Mouse (Mus musculus): ENCODE measurements around the gene Mns1. TPM values are rescaled to one million over a fixed set of nuclear protein-coding genes. Genes with fewer than 3 reads are reported as not detected.
"Not testable (repeated sequence)": the region's sequence is repeated elsewhere in the genome, so short reads cannot be mapped to it uniquely, and the experiment has no call there.

Gene Mns1
- total RNA-seq, 2 experiments from 2014 or later: 1.3 to 1.9 TPM

DNA sequence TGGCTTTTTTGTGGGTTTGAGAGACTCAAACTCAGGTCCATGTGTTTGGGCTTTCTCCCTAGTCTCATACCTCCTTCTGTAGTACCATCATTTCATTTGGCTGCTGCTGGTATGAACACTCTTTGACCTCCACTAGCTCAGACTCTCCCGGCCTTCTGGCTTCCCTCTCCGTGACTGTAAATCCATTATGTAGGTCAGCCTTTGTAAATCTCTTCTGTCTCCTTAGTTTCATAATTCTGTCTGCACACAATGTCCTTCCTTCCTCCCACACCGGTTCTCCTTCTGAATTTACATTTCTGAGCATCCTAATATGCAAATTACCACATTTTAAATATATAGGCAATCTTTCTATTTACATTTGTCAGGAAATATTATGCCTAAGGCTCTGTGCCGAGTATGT is 9.9 kb upstream of the Mns1 start:
- DNase-seq: no peak

DNA sequence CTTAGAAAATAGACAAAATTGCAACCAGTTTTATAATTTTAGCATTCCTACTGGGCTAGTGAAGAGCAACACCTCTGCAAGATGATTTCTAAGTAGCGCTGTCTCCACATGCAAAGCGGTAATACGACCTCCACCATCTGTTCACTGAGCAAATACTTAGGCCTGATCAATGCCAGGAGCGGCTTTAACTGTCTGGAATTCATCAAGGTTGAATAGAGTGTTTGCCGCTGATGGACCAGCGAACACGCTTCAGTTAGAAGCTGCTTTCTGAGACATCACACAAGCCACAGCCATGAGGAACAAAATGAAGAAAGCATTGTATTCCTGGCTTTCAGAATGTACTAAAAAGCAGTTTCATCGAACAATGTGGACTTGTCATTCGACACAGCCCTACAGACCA is 2.9 kb upstream of the Mns1 start:
- no peak for DNase-seq

DNA sequence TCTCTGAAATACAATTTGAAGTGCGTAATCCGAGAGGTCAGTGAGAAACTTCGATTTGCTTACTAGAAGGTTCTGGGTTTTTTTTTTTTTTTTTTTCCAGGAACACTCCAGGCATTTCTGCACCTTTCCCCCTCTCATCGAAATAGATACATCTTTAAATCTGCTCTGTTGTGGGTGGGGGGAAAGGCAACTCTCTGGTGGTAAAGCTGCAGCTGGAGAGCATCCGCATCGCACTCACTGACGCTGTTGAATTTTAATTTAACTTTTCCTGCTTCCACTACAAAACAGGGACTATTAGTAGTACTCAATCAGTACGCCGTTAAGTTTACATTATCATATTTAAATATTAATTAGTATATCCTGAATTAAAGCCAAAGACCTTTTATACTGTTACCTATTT is 938 bp downstream of the Mns1 start:
- no peak for DNase-seq

DNA sequence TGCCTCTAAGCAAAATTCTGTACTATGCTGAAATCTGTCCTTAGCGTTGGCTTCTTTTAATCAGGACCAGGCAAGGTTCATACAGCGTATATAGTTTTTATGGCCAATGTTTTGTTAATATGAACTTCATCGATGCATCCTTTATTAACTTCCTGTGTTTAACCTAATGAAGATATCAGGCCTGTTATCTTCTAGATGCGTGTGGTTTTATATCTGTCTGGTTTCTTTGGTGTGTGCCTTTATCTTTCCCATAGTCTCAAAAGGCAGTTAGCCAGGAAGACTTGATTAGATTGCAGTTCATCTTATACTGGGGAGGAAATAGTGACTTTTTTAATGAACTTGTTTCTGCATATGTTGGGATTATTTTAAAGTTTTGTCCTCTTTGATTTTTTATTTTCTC is 2.5 kb downstream of the Mns1 start:
- no peak for DNase-seq

DNA sequence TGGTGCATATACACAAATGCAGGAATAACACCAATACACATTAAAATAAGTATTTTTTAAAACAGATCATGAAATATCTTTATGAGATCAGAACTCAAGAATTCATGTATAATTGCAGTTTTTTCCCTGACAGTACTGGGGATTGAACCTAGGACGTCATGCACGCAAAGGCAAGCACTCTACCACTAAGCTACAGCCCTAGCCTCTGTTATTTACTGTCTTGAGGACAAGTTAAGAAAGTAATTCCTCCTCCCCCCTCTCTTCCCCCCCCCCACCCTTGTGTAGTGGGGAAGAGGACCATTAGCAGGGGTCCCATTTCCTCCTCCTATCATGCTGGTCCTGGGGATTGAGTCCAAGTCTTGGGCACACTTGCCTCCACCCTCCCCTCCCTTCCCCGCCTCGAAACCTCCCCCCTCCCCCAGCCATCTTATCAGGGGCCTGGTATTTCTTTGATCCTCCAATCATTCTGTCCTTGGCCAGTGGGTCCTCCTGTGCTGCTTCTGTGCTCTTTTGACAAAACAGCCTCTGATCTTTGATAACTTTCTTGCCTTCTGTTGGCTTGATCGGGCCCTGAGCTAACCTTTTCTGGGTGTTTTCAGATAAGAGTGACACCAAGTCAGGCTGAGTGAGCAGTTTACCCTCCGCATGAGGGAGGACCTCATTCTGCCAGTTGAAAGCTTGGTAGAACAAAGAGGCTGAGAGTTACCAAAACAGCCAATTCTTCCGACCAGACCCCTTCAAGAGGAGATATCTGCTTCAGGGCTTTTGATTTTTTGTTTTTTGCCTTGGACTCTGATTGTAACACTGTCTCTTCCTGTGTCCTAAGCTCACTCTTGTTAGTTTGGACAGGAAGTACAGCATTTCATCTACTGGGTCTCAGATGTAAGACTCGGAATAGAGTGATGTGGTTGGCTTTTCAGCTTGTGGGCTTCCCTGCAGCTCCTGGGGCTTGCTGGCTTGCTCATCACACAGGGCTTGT is 3.4 kb downstream of the Mns1 start:
- no peak for DNase-seq

DNA sequence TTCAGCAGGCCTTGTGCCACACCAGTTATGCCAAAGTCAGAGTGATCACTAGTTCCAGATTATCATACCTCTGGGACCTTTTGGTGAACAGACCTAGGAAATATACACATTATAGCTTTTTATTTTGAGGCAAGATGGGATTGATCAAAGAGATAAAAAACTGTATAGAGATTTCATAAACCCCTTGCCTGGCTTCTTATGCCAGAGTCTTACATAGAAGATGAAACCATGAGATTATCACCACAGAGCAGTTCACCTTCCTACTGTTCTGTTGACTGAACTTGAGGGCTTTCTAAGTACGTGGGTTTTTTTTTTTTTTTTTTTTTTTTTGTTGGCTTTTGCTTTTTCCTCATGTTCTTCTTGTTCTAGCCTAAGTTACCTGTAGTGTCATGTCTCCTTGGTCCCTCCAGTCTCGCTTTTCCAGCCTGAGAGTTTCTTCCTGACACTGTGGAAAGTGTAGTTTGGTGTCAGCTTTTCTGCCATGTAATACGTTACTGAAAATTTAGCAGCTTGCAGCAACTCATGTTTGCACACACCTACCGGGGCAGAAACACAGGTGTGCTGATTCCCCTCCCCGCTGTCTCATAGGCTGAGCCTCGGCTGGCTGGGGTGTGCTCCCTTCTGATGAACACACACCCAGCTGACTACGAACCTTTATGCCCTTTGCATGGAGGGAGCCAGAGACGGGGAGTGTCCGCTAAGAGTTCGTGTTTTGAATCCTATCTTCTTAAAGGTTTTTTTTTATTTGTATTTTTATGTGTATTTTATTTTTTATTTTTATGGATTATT is 4.3 kb downstream of the Mns1 start:
- no peak for DNase-seq

DNA sequence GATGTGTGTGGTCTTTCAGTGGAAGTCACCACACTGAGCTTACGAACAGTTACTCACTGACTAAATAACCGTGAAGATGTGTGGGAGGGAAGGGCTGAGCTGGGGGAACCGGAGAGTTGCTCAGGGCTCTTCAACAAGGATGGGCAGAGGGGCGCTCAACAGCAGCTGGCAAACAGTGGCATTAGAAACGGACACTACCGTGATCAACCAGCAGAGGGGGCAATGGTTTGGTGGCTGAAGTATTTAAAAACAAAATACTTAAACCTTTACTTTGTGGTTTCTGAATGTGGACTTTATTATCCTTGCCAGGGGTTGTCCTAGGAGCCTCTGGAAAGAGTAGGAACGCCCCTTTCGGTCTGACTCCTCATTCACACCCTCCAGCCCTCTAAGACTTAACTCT is 10.2 kb downstream of the Mns1 start:
- DNase-seq: peak; percentile 27 to 38

DNA sequence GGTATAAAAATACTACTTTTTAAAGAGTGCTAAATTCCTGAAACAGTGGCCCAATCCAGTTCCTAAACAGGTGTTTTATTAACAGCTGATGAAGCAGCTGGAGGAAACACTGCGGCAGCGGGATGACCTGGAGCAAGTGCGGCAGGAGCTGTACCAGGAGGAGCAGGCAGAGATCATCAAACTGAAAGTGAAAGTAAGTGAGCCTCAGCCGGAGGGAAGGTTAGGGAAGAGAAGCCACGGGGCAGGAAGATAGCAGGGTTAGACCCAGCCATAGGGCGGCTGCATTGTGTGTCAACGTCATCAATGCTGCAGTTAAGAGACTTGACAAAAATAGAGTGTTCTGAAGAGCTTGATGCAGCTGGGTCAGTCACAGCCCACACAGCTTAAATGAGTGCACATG is 11.6 kb downstream of the Mns1 start:
- no peak for DNase-seq

DNA sequence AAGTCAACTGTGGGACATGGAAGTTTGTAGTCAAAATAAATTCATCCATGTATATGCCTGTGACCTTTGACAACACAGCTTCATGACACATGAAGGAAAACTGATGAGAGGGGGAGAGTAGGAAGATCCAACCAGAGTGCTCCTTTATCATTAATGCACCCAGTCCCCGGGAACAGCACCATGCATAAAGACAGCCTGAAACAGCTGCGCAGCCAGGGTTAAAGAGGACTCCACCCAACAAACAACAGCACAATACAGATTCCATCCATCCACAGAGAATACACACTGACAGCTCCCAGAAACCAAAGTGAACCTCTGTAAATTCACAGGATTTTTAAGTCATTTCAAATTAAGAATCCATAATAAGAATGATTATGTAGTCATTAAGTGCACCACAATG is 12.0 kb downstream of the Mns1 start:
- no peak for DNase-seq

DNA sequence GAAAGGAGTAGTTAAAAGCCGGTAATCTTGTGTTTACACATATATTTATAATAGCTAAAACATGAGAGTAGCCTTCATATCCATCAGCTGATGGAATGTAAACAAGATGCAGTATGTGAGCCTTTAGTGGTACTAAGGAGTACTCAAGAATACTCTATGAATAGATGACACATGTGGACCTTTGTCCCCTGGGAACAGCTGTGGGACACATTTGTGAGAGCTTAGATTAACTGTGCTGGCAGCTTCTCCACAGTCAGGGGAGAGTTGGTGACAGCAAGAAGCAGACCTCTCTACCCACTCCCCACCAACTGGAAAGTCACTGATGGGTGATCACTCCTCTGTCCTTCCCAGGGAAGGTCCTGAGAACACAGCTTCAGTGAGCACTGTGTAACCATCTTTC is 12.6 kb downstream of the Mns1 start:
- no peak for DNase-seq

DNA sequence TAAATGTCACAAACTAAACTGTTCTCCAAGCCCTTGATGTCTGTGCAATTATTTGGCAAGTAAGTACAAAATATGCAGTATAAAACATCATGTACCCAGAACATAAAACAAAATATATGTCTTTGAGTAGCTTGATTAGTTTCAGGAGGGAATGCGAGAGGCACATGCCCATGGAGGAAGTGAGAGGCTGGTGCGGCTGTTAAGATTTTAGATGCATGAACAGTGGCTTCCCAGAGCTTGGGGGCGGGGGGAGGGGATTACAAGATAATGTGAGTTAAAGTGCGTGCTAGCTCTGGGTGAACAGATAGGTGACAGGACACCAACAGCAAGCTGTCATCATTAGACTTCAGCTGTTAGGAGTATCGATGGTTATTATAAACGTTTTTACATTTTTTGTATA is 13.3 kb downstream of the Mns1 start:
- no peak for DNase-seq

DNA sequence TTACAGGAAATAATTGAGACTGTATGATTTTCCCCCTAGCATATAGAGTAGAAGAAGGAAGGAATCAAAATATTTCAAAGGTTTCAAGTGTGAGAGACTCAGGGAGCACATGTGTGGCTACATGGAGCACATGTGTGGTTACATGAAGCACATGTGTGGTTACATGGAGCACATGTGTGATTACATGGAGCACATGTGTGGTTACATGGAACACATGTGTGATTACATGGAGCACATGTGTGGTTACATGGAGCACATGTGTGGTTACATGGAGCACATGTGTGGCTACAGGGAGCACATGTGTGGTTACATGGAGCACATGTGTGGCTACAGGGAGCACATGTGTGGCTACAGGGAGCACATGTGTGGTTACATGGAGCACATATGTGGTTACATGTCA is 16.5 kb downstream of the Mns1 start:
- not testable (repeated sequence) for DNase-seq

DNA sequence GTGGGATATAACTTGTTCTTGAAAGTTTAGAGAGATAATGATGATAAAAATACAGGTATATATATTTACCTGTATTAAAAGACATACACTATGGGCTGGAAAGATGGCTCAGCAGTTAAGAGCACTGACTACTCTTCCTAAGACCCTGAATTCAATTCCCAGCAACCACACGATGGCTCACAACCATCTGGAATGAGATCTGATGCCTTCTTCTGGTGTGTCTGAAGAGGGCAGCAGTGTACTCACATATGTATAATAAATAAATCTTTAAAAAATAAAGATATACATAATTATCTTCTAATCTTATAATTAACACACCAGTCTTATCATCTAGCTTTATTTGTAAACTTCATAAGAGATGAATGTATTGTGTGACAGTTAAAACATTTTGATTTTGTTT is 18.6 kb downstream of the Mns1 start:
- no peak for DNase-seq

DNA sequence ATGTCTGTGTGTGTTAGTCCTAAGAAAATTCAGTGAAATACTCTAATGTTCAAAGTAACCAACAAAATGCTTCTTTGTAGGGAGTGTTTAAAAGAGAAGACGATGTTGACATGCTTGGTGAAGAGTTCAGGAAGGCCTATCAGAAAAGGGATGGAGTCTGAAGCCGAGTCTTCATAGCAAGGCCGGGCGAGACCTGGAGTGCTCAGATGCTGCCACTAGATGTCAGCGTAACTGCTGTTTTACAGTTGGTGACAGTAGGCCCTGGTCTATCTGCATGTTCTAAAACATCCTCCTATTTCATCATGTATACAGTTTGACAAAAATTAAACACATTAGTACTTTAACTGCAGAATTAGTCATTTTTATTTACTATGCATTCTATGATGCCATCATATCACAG is 20.4 kb downstream of the Mns1 start:
- peak; percentile 49 to 50 for DNase-seq

DNA sequence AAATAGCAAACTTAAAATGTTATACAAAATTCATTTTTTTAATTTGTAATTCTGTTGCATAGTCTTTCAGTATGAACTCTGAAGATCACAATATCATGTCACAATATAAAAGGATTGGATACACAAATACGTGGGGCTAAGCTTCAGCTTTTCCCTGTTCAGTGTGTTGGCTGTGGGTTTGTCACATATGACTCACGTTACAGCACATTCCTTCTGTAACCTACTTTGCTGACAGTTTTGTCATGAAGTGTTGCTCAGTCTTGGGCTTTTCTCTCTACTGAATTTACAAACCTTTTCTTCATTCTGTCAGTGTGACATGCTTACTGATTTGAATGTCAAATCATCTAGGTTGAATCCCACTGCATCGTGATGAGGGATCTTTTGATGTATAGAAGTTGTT is 21.9 kb downstream of the Mns1 start:
- DNase-seq: no peak

DNA sequence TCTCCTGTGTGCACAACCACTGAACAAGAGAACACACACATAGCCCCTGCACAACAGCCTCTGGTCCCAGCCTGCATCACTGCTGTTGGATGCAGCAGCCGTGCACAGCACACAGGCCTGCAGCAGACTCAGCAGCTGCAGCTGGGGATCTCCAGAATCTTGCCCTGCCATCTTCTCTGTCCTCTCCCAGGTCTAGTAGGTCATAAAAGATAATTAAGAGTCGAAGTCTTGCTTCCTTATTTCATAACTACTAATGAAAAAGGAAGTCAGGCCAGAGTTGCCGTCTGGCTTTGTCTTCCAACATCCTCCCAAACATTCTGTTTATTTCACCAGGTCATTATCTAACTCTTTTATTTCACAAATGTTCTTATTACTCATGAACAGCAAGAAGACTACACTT is 23.0 kb downstream of the Mns1 start:
- no peak for DNase-seq

DNA sequence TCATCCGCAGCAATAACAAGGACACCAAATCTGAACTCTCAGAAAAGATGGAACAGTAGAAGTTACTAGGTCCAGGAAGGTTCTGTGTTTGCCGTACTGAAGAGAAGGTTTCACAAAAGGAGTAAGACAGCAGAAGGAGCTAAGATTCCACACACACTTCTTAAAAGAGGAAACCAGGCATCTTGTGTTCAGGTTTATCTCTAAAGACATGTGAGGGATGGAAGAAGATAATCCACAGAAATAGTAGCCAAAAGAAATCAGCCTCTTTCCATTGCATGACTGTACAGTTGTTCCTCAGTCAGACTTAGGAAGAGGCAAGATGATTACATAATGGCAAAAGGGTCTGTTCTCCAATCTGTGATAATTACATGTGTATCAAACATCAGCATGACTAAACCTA is 24.6 kb downstream of the Mns1 start:
- no peak for DNase-seq

DNA sequence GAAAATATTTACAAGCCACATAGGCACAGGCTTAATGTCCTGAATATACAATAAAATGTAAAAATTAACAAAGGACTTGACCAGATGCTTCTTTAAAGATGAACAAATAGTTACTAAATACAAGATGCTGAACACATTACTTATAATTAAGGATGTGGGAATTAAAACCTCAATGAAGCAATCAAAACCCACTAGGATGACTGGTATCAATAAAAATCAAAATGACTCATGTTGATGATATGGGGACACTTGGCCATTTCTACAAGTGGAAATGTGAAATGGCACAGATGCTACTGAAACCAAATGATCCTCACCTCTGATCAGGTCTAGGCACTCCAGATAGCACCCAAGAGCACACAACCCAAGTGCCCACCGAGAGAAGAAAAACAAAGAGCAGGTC is 27.0 kb downstream of the Mns1 start:
- DNase-seq: no peak

DNA sequence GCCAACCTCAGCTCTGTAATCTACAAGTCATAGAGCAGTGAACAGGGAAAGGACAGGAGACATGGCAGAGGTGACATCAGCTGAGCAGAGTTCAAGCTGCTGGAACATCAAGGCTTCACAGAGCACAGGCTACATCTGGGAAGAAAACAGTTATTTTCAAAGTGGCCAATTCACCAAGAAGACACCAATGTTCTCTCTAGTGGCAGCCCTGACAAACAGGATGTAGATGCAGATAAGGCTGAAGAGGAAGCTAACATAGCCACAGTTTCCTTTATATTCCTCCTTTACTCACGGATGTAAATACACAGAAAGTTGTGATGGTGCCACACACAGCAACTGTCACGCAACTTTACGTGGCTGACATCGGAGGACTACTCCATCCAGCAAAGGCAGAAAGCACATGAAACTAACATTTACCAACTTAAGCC is 28.0 kb downstream of the Mns1 start:
- DNase-seq: no peak

DNA sequence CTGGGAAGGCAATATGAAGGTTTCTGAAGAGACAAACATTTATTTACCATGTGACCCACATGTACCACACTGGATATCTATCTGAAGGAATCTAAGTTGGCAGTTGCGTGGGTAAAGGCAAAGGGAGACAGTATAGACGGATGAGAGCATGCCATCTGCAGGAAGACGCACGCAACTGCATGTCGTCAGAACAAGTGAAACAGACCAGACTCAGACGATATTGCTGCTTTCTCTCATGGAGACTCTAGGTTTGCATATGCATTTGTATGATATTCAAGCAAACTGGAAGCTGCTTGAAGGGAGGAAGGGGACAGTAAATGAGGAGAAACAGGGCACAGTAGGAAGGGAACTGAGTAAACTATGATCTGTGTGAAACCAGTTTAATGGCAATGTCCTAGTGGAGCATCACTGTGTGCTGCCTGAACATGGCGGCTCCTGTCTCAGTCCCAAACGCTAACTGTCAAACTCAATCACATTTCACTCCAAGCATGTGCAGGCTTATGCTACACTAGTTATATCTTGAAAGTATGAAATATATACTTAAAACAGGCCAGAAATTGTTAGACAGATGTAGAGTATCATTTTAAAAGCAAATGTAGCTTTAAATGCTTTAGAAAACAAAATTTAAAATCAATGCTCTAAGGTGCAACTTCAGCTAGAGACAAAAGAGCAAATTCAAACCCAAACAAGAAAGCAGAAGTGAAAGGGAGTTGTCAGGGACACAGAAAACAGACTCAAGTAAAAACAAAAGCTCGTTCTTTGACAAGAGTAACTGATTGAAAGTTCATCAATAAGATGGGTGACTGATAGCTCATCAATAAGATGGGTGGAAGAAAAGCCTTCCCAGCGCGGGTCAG is 30.0 kb downstream of the Mns1 start:
- DNase-seq: no peak

DNA sequence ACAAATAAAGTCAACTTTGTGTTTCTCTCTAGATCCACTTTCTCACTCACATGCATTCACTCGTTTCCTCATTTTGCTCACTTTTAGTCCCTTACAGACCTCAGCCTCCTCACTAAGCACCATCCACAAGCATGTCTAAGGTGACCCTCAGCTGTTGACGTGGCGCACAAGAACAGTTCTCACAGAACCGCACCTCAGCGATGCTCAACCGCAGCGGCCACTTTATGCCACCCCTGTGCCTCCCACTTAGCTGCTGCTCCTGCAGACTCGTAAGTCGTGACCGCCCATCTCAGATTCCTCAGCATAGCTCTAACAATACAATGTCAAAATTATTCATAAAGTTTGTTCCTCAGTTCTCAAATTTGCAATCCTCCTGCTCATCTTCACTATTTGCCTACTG is 30.8 kb downstream of the Mns1 start:
- DNase-seq: no peak

DNA sequence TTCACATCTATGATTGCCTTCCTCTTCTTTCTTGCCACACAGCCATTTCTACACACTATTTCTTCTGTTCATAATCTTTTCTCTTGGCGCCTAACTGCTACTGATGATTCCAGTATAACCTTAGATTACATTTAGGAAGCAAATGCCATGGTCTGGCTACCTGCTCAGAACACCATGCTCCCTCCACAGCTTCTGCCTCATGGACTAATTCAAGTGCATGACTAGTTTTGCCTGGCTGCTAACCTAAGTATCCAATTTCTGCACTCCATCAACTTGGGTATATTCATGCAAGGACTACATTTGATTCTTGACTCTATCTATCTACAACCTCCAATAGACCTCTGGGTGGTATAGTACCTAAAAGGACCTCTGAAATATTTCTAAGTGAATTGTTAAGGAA is 32.0 kb downstream of the Mns1 start:
- DNase-seq: no peak

DNA sequence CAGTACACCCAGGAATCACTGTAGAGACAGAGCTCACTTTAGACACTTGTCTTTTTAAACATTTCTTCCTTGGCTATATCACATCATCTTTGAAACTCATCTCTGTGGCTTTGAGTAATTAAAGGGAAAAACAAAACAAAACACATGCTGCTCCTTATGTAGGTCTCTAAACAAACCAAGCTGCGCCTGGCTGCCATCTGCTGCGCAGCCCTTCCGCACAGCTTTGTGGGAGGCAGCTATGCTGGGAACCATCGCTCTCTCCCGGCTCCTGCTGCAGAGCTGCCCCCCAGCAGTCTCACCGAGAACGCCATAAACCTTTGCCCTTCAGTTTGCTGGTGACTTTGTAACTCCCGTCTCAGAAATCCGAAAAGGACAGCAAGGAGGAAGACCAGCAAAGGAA is 37.7 kb downstream of the Mns1 start:
- peak; percentile 68 to 73 for DNase-seq

Measured in layer of hippocampus, postnatal 36 days (tissue).